Mouse (Mus musculus) central nervous system, embryonic 11.5 days (tissue): ENCODE results near the gene Gm3558. TPM values are rescaled to one million over a fixed set of nuclear protein-coding genes. Genes with fewer than 3 reads are reported as not detected.

Source experiments
- polyA plus RNA-seq: library from polyadenylated mRNA; depleted of rRNA; stranded (reverse); fragments of >200 nt; gene quantifications from 2 replicates; pipeline ENCODE4 v1.2.3, GENCODE M21; 2012; rRNA removed

Gm3558 gene
- 1.2 and 1.5 TPM in 2 replicates for polyA plus RNA-seq

GRCm38 (mm10) chr14:7568382-7568781 lies at the start of gene Gm3558:
Gene Gm3558 (minus strand): TSS chr14:7568566.

GRCm38 (mm10) chr14:7595492-7595891 lies 27.1 kb upstream of the Gm3558 start, which contains the start of gene Gm10338:
Gene Gm10338 (minus strand): TSS chr14:7595592.

Other genes starting within 250 kb of the Gm3558 start
- gene Gm5797, start 236.2 kb downstream of the Gm3558 start, polyA plus RNA-seq = not detected in 2 replicates
- gene Gm8374, start 203.4 kb downstream of the Gm3558 start, polyA plus RNA-seq = not detected in 2 replicates
- gene Gm3755, start 117.6 kb downstream of the Gm3558 start, polyA plus RNA-seq = 0.04 TPM in 1 of 2 replicates, not detected in the other
- gene Gm3752, start 84.8 kb downstream of the Gm3558 start, polyA plus RNA-seq = 3.3 and 6.8 TPM in 2 replicates
- not detected in 2 replicates for gene Gm10338, start 27.0 kb upstream of the Gm3558 start, polyA plus RNA-seq
- not detected in 2 replicates for gene Gm10128, start 75.4 kb upstream of the Gm3558 start, polyA plus RNA-seq
- not detected in 2 replicates for gene Gm26661, start 223.0 kb upstream of the Gm3558 start, polyA plus RNA-seq
- gene Flnb, start 249.4 kb upstream of the Gm3558 start, polyA plus RNA-seq = 18.5 and 26.0 TPM in 2 replicates